Mouse (Mus musculus): ENCODE results near the gene Ccdc83. TPM values are rescaled to one million over a fixed set of nuclear protein-coding genes. Genes with fewer than 3 reads are reported as not detected.

Ccdc83 gene
- polyA plus RNA-seq, 1 experiment = 0.10 TPM

- no peaks in the 10 kb centered on the region for H3K27me3 ChIP-seq (ENCODE audit: control insufficient read depth, insufficient read depth, insufficient read length)
- H3K36me3 ChIP-seq (ENCODE audit: control insufficient read depth, insufficient read depth) = no peaks in the 10 kb centered on the region
- H3K4me3 ChIP-seq = no peak overlapping the region
- TF ChIP-seq TCF12 (IDR thresholded peaks at IDR 0.05; ENCODE audit: insufficient read depth, poor library complexity, severe bottlenecking) (no peak), REST (IDR thresholded peaks at IDR 0.05; ENCODE audit: insufficient read depth, insufficient read length) (no peak), MAX (IDR thresholded peaks at IDR 0.05; ENCODE audit: low read depth) (no peak), SRF (IDR thresholded peaks at IDR 0.05; ENCODE audit: control insufficient read depth, insufficient read length, low read depth) (no peak), TCF3 (IDR thresholded peaks at IDR 0.05; ENCODE audit: insufficient read length, low read depth) (no peak), USF1 (IDR thresholded peaks at IDR 0.05; ENCODE audit: low read depth) (no peak), E2F4 (IDR thresholded peaks at IDR 0.05; ENCODE audit: insufficient read depth) (no peak), MYOD1 (IDR thresholded peaks at IDR 0.05; ENCODE audit: control insufficient read depth in 1 of 3, insufficient read length in 2 of 3, low read depth in 2 of 3) (no peak), POLR2AphosphoS2 (IDR thresholded peaks at IDR 0.05; ENCODE audit: insufficient read length, low read depth) (no peak), MYOG (IDR thresholded peaks at IDR 0.05; ENCODE audit: control insufficient read depth in 1 of 3, insufficient read depth in 1 of 3, insufficient read length in 2 of 3, low read depth in 2 of 3) (no peak), CEBPB (IDR thresholded peaks at IDR 0.05; ENCODE audit: insufficient read depth, poor library complexity, severe bottlenecking) (no peak)
- no peak overlapping the region for H3K4me2 ChIP-seq (ENCODE audit: low read depth)
- no peak overlapping the region for H3ac ChIP-seq (ENCODE audit: control insufficient read depth, insufficient read length)
- H3K79me2 ChIP-seq (ENCODE audit: control insufficient read depth, insufficient read depth) = no peaks in the 10 kb centered on the region
Measured at GRCm38 (mm10) chr7:90284793-90285192, 19.2 kb upstream of the Ccdc83 start.

DNA sequence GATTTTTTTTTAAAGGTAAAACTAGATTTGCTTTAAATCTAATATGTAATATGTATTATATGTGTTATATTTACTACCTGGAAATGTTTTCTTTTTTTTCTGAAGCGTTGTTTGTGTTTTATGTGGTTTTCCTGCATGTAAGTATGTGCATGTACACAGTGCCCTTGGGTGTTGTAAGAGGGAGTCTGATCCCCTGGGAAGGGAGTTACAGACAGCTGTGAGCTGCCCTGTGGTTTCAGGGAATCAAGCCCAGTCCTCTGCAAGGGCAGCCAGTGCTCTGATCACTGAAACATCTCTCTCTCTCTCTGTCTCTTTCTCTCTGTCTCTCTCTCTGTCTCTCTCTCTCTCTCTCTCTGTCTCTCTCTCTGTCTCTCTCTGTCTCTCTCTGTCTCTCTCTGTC lies 17.2 kb upstream of the Ccdc83 start:
- no peaks in the 10 kb centered on the region for H3K27me3 ChIP-seq (ENCODE audit: control insufficient read depth, insufficient read depth, insufficient read length)
- no peak overlapping the region for H3K4me3 ChIP-seq
- H3ac ChIP-seq (ENCODE audit: control insufficient read depth, insufficient read length) = no peak overlapping the region
- TF ChIP-seq POLR2A (IDR thresholded peaks at IDR 0.05; ENCODE audit: insufficient read length, low read depth) = no peak
- no peak for TF ChIP-seq TCF3 (IDR thresholded peaks at IDR 0.05; ENCODE audit: insufficient read length, low read depth)
- peak; percentile 36 to 83 (median 37) for TF ChIP-seq MYOG (IDR thresholded peaks at IDR 0.05; ENCODE audit: control insufficient read depth in 1 of 3, insufficient read depth in 1 of 3, insufficient read length in 2 of 3, low read depth in 2 of 3)
- TF ChIP-seq MYOD1 (IDR thresholded peaks at IDR 0.05; ENCODE audit: control insufficient read depth in 1 of 3, insufficient read length in 2 of 3, low read depth in 2 of 3) = peak in 2 of 3 experiments; percentile 84 to 87
- no peak for TF ChIP-seq MAX (IDR thresholded peaks at IDR 0.05; ENCODE audit: low read depth)
- TF ChIP-seq TCF12 (IDR thresholded peaks at IDR 0.05; ENCODE audit: insufficient read depth, poor library complexity, severe bottlenecking) = peak; percentile 58
- no peak for TF ChIP-seq E2F4 (IDR thresholded peaks at IDR 0.05; ENCODE audit: insufficient read depth)
- peak; percentile 66; the same call in 1 of the 2 replicates for TF ChIP-seq CEBPB (IDR thresholded peaks at IDR 0.05; ENCODE audit: insufficient read depth, poor library complexity, severe bottlenecking)
- TF ChIP-seq SRF (IDR thresholded peaks at IDR 0.05; ENCODE audit: control insufficient read depth, insufficient read length, low read depth) = no peak
- no peak for TF ChIP-seq POLR2AphosphoS2 (IDR thresholded peaks at IDR 0.05; ENCODE audit: insufficient read length, low read depth)
- TF ChIP-seq REST (IDR thresholded peaks at IDR 0.05; ENCODE audit: insufficient read depth, insufficient read length) = no peak
- no peak for TF ChIP-seq USF1 (IDR thresholded peaks at IDR 0.05; ENCODE audit: low read depth)
- H3K4me2 ChIP-seq (ENCODE audit: low read depth) = peak overlapping the region; percentile 55
- H3K36me3 ChIP-seq (ENCODE audit: control insufficient read depth, insufficient read depth) = no peaks in the 10 kb centered on the region
- no peaks in the 10 kb centered on the region for H3K79me2 ChIP-seq (ENCODE audit: control insufficient read depth, insufficient read depth)

- H3K27me3 ChIP-seq (ENCODE audit: control insufficient read depth, insufficient read depth, insufficient read length) = no peaks in the 10 kb centered on the region
- H3K79me2 ChIP-seq (ENCODE audit: control insufficient read depth, insufficient read depth) = no peaks in the 10 kb centered on the region
- TF ChIP-seq REST (IDR thresholded peaks at IDR 0.05; ENCODE audit: insufficient read depth, insufficient read length) (no peak), MYOD1 (IDR thresholded peaks at IDR 0.05; ENCODE audit: control insufficient read depth in 1 of 3, insufficient read length in 2 of 3, low read depth in 2 of 3) (peak in 2 of 3 experiments; percentile 79 to 85), POLR2A (IDR thresholded peaks at IDR 0.05; ENCODE audit: insufficient read length, low read depth) (no peak), E2F4 (IDR thresholded peaks at IDR 0.05; ENCODE audit: insufficient read depth) (no peak), CEBPB (IDR thresholded peaks at IDR 0.05; ENCODE audit: insufficient read depth, poor library complexity, severe bottlenecking) (peak; percentile 64; the same call in 1 of the 2 replicates), SRF (IDR thresholded peaks at IDR 0.05; ENCODE audit: control insufficient read depth, insufficient read length, low read depth) (no peak), MYOG (IDR thresholded peaks at IDR 0.05; ENCODE audit: control insufficient read depth in 1 of 3, insufficient read depth in 1 of 3, insufficient read length in 2 of 3, low read depth in 2 of 3) (peak in 2 of 3 experiments; percentile 52 to 74), TCF12 (IDR thresholded peaks at IDR 0.05; ENCODE audit: insufficient read depth, poor library complexity, severe bottlenecking) (peak; percentile 38), TCF3 (IDR thresholded peaks at IDR 0.05; ENCODE audit: insufficient read length, low read depth) (no peak), USF1 (IDR thresholded peaks at IDR 0.05; ENCODE audit: low read depth) (no peak)
- H3K36me3 ChIP-seq (ENCODE audit: control insufficient read depth, insufficient read depth) = no peaks in the 10 kb centered on the region
- no peak overlapping the region for H3ac ChIP-seq (ENCODE audit: control insufficient read depth, insufficient read length)
- H3K4me2 ChIP-seq (ENCODE audit: low read depth) = peak overlapping the region; percentile 55
- no peak overlapping the region for H3K4me3 ChIP-seq
Measured at GRCm38 (mm10) chr7:90281759-90282546, 16.4 kb upstream of the Ccdc83 start.

GRCm38 (mm10) chr7:90280878-90281277 lies 15.3 kb upstream of the Ccdc83 start:
- no peak overlapping the region for H3K4me3 ChIP-seq
- H3K4me2 ChIP-seq (ENCODE audit: low read depth) = peak overlapping the region; percentile 55
- no peak overlapping the region for H3ac ChIP-seq (ENCODE audit: control insufficient read depth, insufficient read length)
- no peaks in the 10 kb centered on the region for H3K27me3 ChIP-seq (ENCODE audit: control insufficient read depth, insufficient read depth, insufficient read length)
- H3K79me2 ChIP-seq (ENCODE audit: control insufficient read depth, insufficient read depth) = no peaks in the 10 kb centered on the region
- TF ChIP-seq USF1 (IDR thresholded peaks at IDR 0.05; ENCODE audit: low read depth) (no peak), MYOG (IDR thresholded peaks at IDR 0.05; ENCODE audit: control insufficient read depth in 1 of 3, insufficient read depth in 1 of 3, insufficient read length in 2 of 3, low read depth in 2 of 3) (peak; percentile 38 to 93 (median 63)), POLR2AphosphoS2 (IDR thresholded peaks at IDR 0.05; ENCODE audit: insufficient read length, low read depth) (no peak), SRF (IDR thresholded peaks at IDR 0.05; ENCODE audit: control insufficient read depth, insufficient read length, low read depth) (no peak), POLR2A (IDR thresholded peaks at IDR 0.05; ENCODE audit: insufficient read length, low read depth) (no peak), TCF12 (IDR thresholded peaks at IDR 0.05; ENCODE audit: insufficient read depth, poor library complexity, severe bottlenecking) (peak; percentile 56), TCF3 (IDR thresholded peaks at IDR 0.05; ENCODE audit: insufficient read length, low read depth) (peak; percentile 46), E2F4 (IDR thresholded peaks at IDR 0.05; ENCODE audit: insufficient read depth) (no peak), MAX (IDR thresholded peaks at IDR 0.05; ENCODE audit: low read depth) (no peak), MYOD1 (IDR thresholded peaks at IDR 0.05; ENCODE audit: control insufficient read depth in 1 of 3, insufficient read length in 2 of 3, low read depth in 2 of 3) (peak in 2 of 3 experiments; percentile 93 to 95), CEBPB (IDR thresholded peaks at IDR 0.05; ENCODE audit: insufficient read depth, poor library complexity, severe bottlenecking) (no peak), REST (IDR thresholded peaks at IDR 0.05; ENCODE audit: insufficient read depth, insufficient read length) (no peak)
- H3K36me3 ChIP-seq (ENCODE audit: control insufficient read depth, insufficient read depth) = no peaks in the 10 kb centered on the region
